13 mouse cellular contexts compared by ENCODE assay signal in the genomic region with DNA sequence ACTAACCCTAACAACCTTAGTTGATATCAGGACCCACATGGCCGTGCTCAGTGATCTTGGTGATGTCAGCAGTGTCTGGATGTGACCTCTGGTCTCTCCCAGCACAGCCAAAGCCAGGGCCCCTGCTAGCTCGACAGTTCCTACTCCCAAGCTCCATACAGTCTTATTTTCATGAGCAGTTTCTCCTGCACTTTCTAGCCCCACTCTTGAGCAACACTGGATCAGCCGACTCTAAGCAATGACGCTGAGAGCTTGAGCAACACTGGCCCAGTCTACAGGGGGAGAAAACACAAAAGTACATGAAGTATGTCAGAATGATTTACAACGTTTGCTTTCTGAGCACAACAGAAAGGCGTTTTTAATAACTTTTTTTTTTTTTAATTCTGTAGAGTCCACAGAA. TPM values are rescaled to one million over a fixed set of nuclear protein-coding genes. Genes with fewer than 3 reads are reported as not detected.
DNase-seq lines count a peak whose midpoint lies in the region; ATAC-seq and TF ChIP-seq lines count a peak whose summit lies in the region.
"Had no signal": no experiment of that assay in that cellular context is flagged by ENCODE, and none has a peak within 500 bp of the region (broad histone marks: within the 10 kb centered on the region; RNA-seq: fewer than 3 reads in every experiment).

No protein-coding gene starts in this region.

- 41% methylated on average over 6 of the region's 6 CpGs for WGBS in liver, embryonic 14.5 days (ENCODE audit: insufficient replicate concordance)
- WGBS in liver, embryonic 11.5 days, result 61% methylated on average over 6 of the region's 6 CpGs
- 38% methylated on average over 6 of the region's 6 CpGs for WGBS in liver, postnatal 0 days (ENCODE audit: insufficient replicate concordance)

- H3K27me3 ChIP-seq in liver, embryonic 14.5 days (ENCODE audit: control insufficient read depth, insufficient read depth, low read length), result no peaks in the 10 kb centered on the region
- no peaks in the 10 kb centered on the region for H3K27me3 ChIP-seq in liver, embryonic 11.5 days (replicated peaks; ENCODE audit: control insufficient read depth, insufficient read depth, low read length)
- no peaks in the 10 kb centered on the region for H3K27me3 ChIP-seq in liver, postnatal 0 days (ENCODE audit: insufficient read depth, low read length)
- H3K27me3 ChIP-seq: heart, embryonic 12.5 days; neural tube, embryonic 13.5 days had no signal

- no peak for DNase-seq in liver, embryonic 14.5 days (ENCODE audit: low read depth in 3 of 3, low spot score in 3 of 3)
- no peak for DNase-seq in liver, embryonic 11.5 days (ENCODE audit: low spot score)
- peak; percentile 62 for DNase-seq in fat pad, adult 2 months (ENCODE audit: extremely low read depth, low read depth, low spot score)
- peak; percentile 52 for DNase-seq in liver, postnatal 0 days
- peak; percentile 6 for DNase-seq in skeletal muscle tissue, adult 2 months (ENCODE audit: low read depth, low spot score)
- no peak for DNase-seq in neural tube, embryonic 10.5 days (ENCODE audit: extremely low spot score, low spot score)
- no peak for DNase-seq in layer of hippocampus, adult 9-10 months (ENCODE audit: low spot score)
- DNase-seq: right cerebral cortex, postnatal 4 days had no signal

- no peak for TF ChIP-seq CTCF in liver, embryonic 14.5 days (IDR thresholded peaks at IDR 0.05; ENCODE audit: low read depth)
- no peak for TF ChIP-seq CTCF in liver, postnatal 0 days (IDR thresholded peaks at IDR 0.05; ENCODE audit: low read depth)

- TF ChIP-seq EP300 in liver, embryonic 14.5 days (IDR thresholded peaks at IDR 0.05; ENCODE audit: low read depth), result no peak
- 0 out of 2 replicates have a peak, but pooled peaks have one; percentile 30 for TF ChIP-seq EP300 in liver, postnatal 0 days (IDR thresholded peaks at IDR 0.05; ENCODE audit: low read depth)

- no peak overlapping the region for H3K4me3 ChIP-seq in liver, embryonic 14.5 days (ENCODE audit: insufficient read depth in 1 of 2, low read depth in 2 of 2, low read length in 2 of 2)
- H3K4me3 ChIP-seq in liver, embryonic 11.5 days (ENCODE audit: low read depth, low read length), result no peak overlapping the region
- H3K4me3 ChIP-seq in liver, postnatal 0 days (ENCODE audit: low read depth, low read length), result no peak overlapping the region
- H3K4me3 ChIP-seq: erythroblast, embryonic 14.5 days; heart, embryonic 12.5 days; neural tube, embryonic 13.5 days had no signal

- no peaks in the 10 kb centered on the region for H3K36me3 ChIP-seq in liver, embryonic 14.5 days (replicated peaks; ENCODE audit: control insufficient read depth, insufficient read depth, low read depth)
- no peaks in the 10 kb centered on the region for H3K36me3 ChIP-seq in liver, embryonic 11.5 days (ENCODE audit: control insufficient read depth, insufficient read depth, low read length)
- H3K36me3 ChIP-seq in liver, postnatal 0 days (replicated peaks; ENCODE audit: insufficient read depth, low read length), result no peaks in the 10 kb centered on the region
- H3K36me3 ChIP-seq: heart, embryonic 12.5 days had no signal

- no peaks in the 10 kb centered on the region for H3K9me3 ChIP-seq in liver, embryonic 14.5 days (ENCODE audit: control insufficient read depth, low read length)
- no peaks in the 10 kb centered on the region for H3K9me3 ChIP-seq in liver, embryonic 11.5 days (ENCODE audit: control insufficient read depth, low read length)
- no peaks in the 10 kb centered on the region for H3K9me3 ChIP-seq in liver, postnatal 0 days (ENCODE audit: low read length)
- H3K9me3 ChIP-seq: heart, embryonic 12.5 days; neural tube, embryonic 13.5 days had no signal

- H3K4me2 ChIP-seq in liver, embryonic 14.5 days (ENCODE audit: low read depth), result no peak overlapping the region
- H3K4me2 ChIP-seq in liver, embryonic 11.5 days, result no peak overlapping the region
- no peak overlapping the region for H3K4me2 ChIP-seq in liver, postnatal 0 days (ENCODE audit: low read depth, low read length)
- H3K4me2 ChIP-seq: heart, embryonic 12.5 days; midbrain, embryonic 11.5 days; neural tube, embryonic 13.5 days had no signal

- no peak overlapping the region for H3K27ac ChIP-seq in liver, embryonic 14.5 days
- H3K27ac ChIP-seq in liver, embryonic 11.5 days (ENCODE audit: low read depth, low read length), result no peak overlapping the region
- H3K27ac ChIP-seq in liver, postnatal 0 days (ENCODE audit: low read depth), result no peak overlapping the region
- H3K27ac ChIP-seq: neural tube, embryonic 13.5 days had no signal

- peaks cover 0 to 22% of the 10 kb centered on the region in 2 experiments; a peak in 3 of 4 replicates for H3K4me1 ChIP-seq in liver, embryonic 14.5 days (replicated peaks; ENCODE audit: control insufficient read depth in 2 of 2, insufficient read depth in 2 of 2, low read length in 1 of 2)
- peaks cover 14% of the 10 kb centered on the region for H3K4me1 ChIP-seq in liver, embryonic 11.5 days (replicated peaks; ENCODE audit: control insufficient read depth, insufficient read depth, low read length)
- H3K4me1 ChIP-seq in liver, postnatal 0 days (ENCODE audit: insufficient read depth), result no peaks in the 10 kb centered on the region
- H3K4me1 ChIP-seq: neural tube, embryonic 13.5 days had no signal

- H3K9ac ChIP-seq in liver, embryonic 14.5 days (replicated peaks), result no peak overlapping the region
- H3K9ac ChIP-seq in liver, embryonic 11.5 days (ENCODE audit: low read depth, low read length), result no peak overlapping the region
- no peak overlapping the region for H3K9ac ChIP-seq in liver, postnatal 0 days (replicated peaks)
- H3K9ac ChIP-seq: heart, embryonic 12.5 days; neural tube, embryonic 13.5 days had no signal

- ATAC-seq in liver, embryonic 14.5 days (ENCODE audit: insufficient read depth), result peak; percentile 29; the same call in 1 of the 2 replicates
- ATAC-seq in liver, embryonic 11.5 days (replicated peaks; ENCODE audit: low FRiP score), result no peak
- ATAC-seq in liver, postnatal 0 days, result peak; percentile 86
- ATAC-seq: hindbrain, embryonic 16.5 days had no signal

RNA-seq across cellular contexts. Expression of gene Ntpcr, which starts 47.0 kb away (rescaled TPM):
- 10.1 and 12.6 TPM in 2 replicates for polyA plus RNA-seq in liver, embryonic 14.5 days (2012; rRNA removed)
- 13.9 and 14.7 TPM in 2 replicates for polyA plus RNA-seq in liver, embryonic 14.5 days (2014; fragmentation: Nextera tagmentation; extraction: Ambion mirVana)
- 36.7 and 38.2 TPM in 2 replicates for polyA plus RNA-seq in liver, embryonic 11.5 days (2014; fragmentation: Nextera tagmentation; extraction: Ambion mirVana)
- polyA plus RNA-seq in liver, postnatal 0 days (2015; fragmentation: Nextera tagmentation; extraction: Ambion mirVana), result 15.7 and 17.6 TPM in 2 replicates

Comparison
In these comparisons a context has a peak if more than half of its experiments do, and no peak if none do; other contexts are left out.
1. DNase-seq: peak in fat pad, adult 2 months (single experiment), liver, postnatal 0 days (single experiment) and skeletal muscle tissue, adult 2 months (single experiment); none in liver, embryonic 14.5 days (0 of 3), liver, embryonic 11.5 days (single experiment), neural tube, embryonic 10.5 days (single experiment) and layer of hippocampus, adult 9-10 months (single experiment).